Mouse (Mus musculus) stomach, postnatal 0 days (tissue): ENCODE measurements around the gene Wdpcp. TPM values are rescaled to one million over a fixed set of nuclear protein-coding genes. Genes with fewer than 3 reads are reported as not detected.

ENCODE experiments used
- ATAC-seq: fragments of 200-750 bp; cut with Nextera tagmentation; 2 replicates; pipeline ENCODE4 v1.8.0; 2017; ENCODE audit not compliant: low FRiP score, low TSS enrichment
- DNase-seq: peaks from one replicate; pipeline ENCODE4 v3.0.0-alpha.2; 2016; ENCODE audit warnings: low spot score
- H3K27ac ChIP-seq: fragments of 300-500 bp; sonication (generic); replicated peaks from 2 replicates; pipeline ENCODE4 v1.5.1; 2014; ENCODE audit warnings: mild to moderate bottlenecking, control low read depth
- H3K27me3 ChIP-seq: fragments of 300-500 bp; sonication (generic); 2 replicates; pipeline ENCODE4 v1.6.1; 2014; ENCODE audit warnings: low read length; ENCODE audit not compliant: control insufficient read depth, insufficient read depth
- H3K36me3 ChIP-seq: fragments of 300-500 bp; sonication (generic); 2 replicates; pipeline ENCODE4 v1.6.1; 2014; ENCODE audit warnings: low read length, mixed read lengths; ENCODE audit not compliant: control insufficient read depth, insufficient read depth
- H3K4me1 ChIP-seq: fragments of 300-500 bp; sonication (generic); replicated peaks from 2 replicates; pipeline ENCODE4 v1.6.1; 2014; ENCODE audit warnings: antibody characterized with exemption; ENCODE audit not compliant: control insufficient read depth, insufficient read depth
- H3K4me2 ChIP-seq: fragments of 300-500 bp; sonication (generic); replicated peaks from 2 replicates; pipeline ENCODE4 v1.6.1; 2014; ENCODE audit warnings: low read depth, mild to moderate bottlenecking, control low read depth, moderate library complexity
- H3K4me3 ChIP-seq: fragments of 300-500 bp; sonication (generic); 2 replicates; pipeline ENCODE4 v1.5.1; 2014; ENCODE audit warnings: low read depth, low read length, control low read depth
- H3K9ac ChIP-seq: fragments of 300-500 bp; sonication (generic); 2 replicates; pipeline ENCODE4 v1.6.1; 2014; ENCODE audit warnings: mild to moderate bottlenecking, low read length, control low read depth, mixed read lengths
- H3K9me3 ChIP-seq: fragments of 300-500 bp; sonication (generic); 2 replicates; pipeline ENCODE4 v1.6.1; 2016; ENCODE audit warnings: low read length; ENCODE audit not compliant: control insufficient read depth
- CTCF ChIP-seq: IDR thresholded peaks from 2 replicates; pipeline ENCODE4 v1.5.1; 2016; ENCODE audit warnings: antibody characterized with exemption, low read depth, mild to moderate bottlenecking, moderate library complexity
- EP300 ChIP-seq: optimal IDR thresholded peaks from 2 replicates; pipeline ENCODE3; 2016; ENCODE audit warnings: antibody characterized with exemption
- WGBS: fragments of 180-500 bp; shearing (Covaris S2); extraction: QIAGEN DNeasy Blood & Tissue Kit; methylation state at CpG from one replicate; pipeline ENCODE4 v1.1.7; 2014; 5-methylcytosine and 5-hydroxymethylcytosine counted together
- polyA plus RNA-seq: library from polyadenylated mRNA; unstranded; fragments of >200 nt; fragmentation: Nextera tagmentation; extraction: Ambion mirVana; gene quantifications from 2 replicates; pipeline ENCODE4 v1.2.1, GENCODE M21; 2015

The Wdpcp gene
- polyA plus RNA-seq, 1 experiment from 2014 or later, result 3.3 TPM

DNA sequence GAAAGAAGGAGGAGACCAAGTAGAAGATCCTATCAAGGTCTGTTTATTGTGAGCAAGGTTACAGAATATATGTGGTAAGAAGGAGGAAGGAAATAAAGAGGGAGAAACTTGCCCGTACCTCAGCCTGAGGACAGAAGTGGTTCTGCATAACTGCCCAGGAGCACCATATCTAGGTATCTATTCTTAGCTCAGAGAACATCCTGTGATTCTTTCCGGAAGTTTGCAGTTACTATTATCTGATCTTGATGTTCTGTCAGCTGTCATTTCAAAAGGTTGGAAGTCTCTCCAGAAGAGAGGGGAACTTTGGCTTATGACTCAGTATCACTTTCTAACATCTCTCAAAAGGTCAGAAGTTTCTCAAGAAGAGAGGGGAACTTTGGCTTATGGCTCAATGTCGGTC is 216.8 kb downstream of the Wdpcp start:
- 92% methylated on average over 3 of the region's 3 CpGs for WGBS
- no peak for TF ChIP-seq CTCF
- no peak for TF ChIP-seq EP300
- H3K4me3 ChIP-seq, result no peak overlapping the region
- H3K9ac ChIP-seq, result no peak overlapping the region
- H3K36me3 ChIP-seq, result no peaks in the 10 kb centered on the region
- ATAC-seq (no peak), DNase-seq (no peak)
- H3K4me1 ChIP-seq, result no peaks in the 10 kb centered on the region
- no peak overlapping the region for H3K4me2 ChIP-seq
- H3K27ac ChIP-seq, result no peak overlapping the region
- H3K9me3 ChIP-seq, result no peaks in the 10 kb centered on the region
- H3K27me3 ChIP-seq, result no peaks in the 10 kb centered on the region

DNA sequence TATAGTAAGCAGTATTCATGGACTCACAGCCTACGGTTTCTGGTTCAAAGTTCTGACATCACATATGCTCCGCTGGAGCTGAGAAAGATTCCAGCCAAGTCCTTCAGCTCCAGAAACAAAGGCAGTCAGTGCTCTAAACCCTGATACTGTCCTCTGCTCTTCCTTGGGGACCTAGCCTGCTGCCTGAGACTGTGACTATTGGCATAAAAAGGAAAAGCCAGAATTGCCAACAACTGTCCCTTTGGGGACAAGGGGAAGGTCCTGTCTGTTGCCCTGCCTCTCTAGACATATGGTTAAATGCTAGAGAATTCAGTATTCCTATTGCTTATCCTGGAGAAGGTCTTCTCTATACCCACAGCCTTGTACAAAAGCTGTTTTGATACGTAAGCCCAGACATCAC is 252.9 kb downstream of the Wdpcp start:
- ATAC-seq (no peak), DNase-seq (no peak)
- no peak overlapping the region for H3K27ac ChIP-seq
- TF ChIP-seq EP300 (no peak), CTCF (no peak)
- no peak overlapping the region for H3K4me2 ChIP-seq
- no peak overlapping the region for H3K4me3 ChIP-seq
- no peaks in the 10 kb centered on the region for H3K36me3 ChIP-seq
- H3K4me1 ChIP-seq, result no peaks in the 10 kb centered on the region
- H3K9ac ChIP-seq, result no peak overlapping the region
- H3K27me3 ChIP-seq, result no peaks in the 10 kb centered on the region
- 95% methylated on average over 3 of the region's 3 CpGs for WGBS
- no peaks in the 10 kb centered on the region for H3K9me3 ChIP-seq

DNA sequence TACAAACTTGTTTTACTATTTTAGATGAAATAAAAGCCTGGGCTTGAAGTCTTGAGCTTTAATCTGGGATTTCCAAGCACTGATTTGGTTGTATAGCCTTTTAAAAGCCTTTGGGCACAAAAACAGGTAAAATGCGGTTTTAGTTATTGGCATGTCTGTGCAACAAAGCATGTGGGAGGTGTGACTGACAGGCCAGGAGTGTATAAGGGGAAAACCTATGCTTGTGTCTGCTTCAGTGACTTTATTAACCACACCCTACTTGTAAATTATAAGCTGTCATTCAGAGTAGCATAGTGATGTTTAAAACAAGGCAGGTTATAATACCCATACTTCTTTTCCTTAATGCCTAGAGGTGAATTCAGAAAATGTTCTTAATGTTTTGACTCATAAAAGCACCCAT is 254.5 kb downstream of the Wdpcp start:
- H3K4me2 ChIP-seq, result no peak overlapping the region
- TF ChIP-seq CTCF (no peak), EP300 (no peak)
- no peaks in the 10 kb centered on the region for H3K27me3 ChIP-seq
- no peak overlapping the region for H3K4me3 ChIP-seq
- WGBS, result 73% methylated on average over 1 of the region's 1 CpGs
- ATAC-seq, result no peak
- no peaks in the 10 kb centered on the region for H3K36me3 ChIP-seq
- no peaks in the 10 kb centered on the region for H3K4me1 ChIP-seq
- no peak overlapping the region for H3K9ac ChIP-seq
- H3K27ac ChIP-seq, result no peak overlapping the region
- DNase-seq, result no peak
- H3K9me3 ChIP-seq, result no peaks in the 10 kb centered on the region

DNA sequence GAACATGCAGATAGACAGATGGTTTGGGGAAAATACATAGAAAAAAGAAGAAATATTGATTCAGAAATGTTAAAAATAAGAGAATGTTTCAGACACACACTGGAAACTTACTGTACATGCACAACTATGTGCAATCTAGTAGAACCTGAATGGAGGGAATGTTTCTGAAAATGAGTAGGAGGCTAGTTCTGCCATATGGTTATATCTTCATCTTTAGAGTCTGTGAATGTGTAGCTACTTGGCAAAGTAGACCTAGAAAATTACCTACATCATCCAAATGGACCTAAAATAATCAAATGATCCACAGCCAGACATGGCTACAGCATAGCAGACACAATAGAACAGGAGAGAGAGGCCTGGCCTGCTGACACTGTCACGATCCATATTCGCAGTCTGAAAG is 275.0 kb downstream of the Wdpcp start:
- DNase-seq (no peak), ATAC-seq (no peak)
- TF ChIP-seq EP300, result no peak
- no peak for TF ChIP-seq CTCF
- Histone ChIP-seq H3K27me3 (no peaks in the 10 kb centered on the region), H3K4me1 (no peaks in the 10 kb centered on the region), H3K36me3 (no peaks in the 10 kb centered on the region), H3K27ac (no peak overlapping the region), H3K9me3 (no peaks in the 10 kb centered on the region), H3K9ac (no peak overlapping the region), H3K4me2 (no peak overlapping the region), H3K4me3 (no peak overlapping the region)
- WGBS, result 93% methylated on average over 2 of the region's 2 CpGs

DNA sequence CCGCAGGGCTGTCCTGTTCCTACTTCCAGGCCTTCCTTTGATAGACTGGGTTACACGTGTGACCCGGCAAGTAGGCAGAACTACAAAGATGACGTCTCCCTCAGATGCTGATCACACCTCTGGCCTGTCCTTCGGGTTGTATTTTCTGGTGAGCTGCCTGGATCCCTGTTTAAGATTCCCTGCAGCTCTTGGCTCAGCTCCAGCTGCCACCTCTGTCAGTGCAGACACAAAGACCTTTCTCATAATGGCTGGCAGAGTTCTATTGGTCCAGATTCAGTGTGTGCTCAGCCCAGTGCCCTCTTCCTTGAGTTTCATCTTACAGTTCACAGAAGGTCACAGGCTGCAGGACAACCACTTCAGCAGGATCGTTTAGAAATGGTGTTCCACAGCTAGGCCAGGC is 292.0 kb downstream of the Wdpcp start:
- Histone ChIP-seq H3K4me1 (no peaks in the 10 kb centered on the region), H3K4me3 (no peak overlapping the region), H3K27ac (no peak overlapping the region), H3K4me2 (no peak overlapping the region), H3K36me3 (no peaks in the 10 kb centered on the region), H3K27me3 (no peaks in the 10 kb centered on the region), H3K9ac (no peak overlapping the region), H3K9me3 (no peaks in the 10 kb centered on the region)
- no peak for TF ChIP-seq CTCF
- TF ChIP-seq EP300, result no peak
- WGBS, result 61% methylated on average over 6 of the region's 6 CpGs
- DNase-seq, result no peak
- ATAC-seq, result no peak

DNA sequence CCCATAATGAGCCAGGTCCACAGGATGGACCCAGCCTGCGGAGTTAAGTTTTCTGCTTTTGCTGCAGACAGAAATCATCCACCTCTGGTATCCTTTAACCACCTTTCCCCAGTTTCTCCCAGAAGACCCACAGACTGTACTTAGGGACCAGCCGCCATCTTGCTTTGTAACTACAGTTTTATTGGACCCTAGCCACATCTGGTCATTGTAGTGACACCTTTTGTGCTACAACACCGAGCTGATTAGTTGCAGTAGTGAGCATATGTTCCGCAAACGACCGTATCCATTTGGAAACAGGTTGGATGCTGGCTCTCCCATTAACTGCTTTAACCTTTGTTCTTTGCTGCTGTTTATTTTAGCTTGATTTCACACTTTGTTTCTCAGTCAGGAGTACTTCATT is 292.5 kb downstream of the Wdpcp start:
- Histone ChIP-seq H3K4me3 (no peak overlapping the region), H3K4me1 (no peaks in the 10 kb centered on the region), H3K27me3 (no peaks in the 10 kb centered on the region), H3K9me3 (no peaks in the 10 kb centered on the region), H3K36me3 (no peaks in the 10 kb centered on the region), H3K9ac (no peak overlapping the region), H3K4me2 (no peak overlapping the region), H3K27ac (no peak overlapping the region)
- ATAC-seq, result no peak
- 85% methylated on average over 6 of the region's 6 CpGs for WGBS
- TF ChIP-seq CTCF, result no peak
- TF ChIP-seq EP300, result no peak
- no peak for DNase-seq
